Mouse (Mus musculus) heart, postnatal 0 days (tissue): ENCODE measurements at regions not wholly inside any gene's neighbourhood (a gene's known extent, or its start where the extent isn't known, plus 50 kb on each side); places are given as distances from the start of the nearest gene placed in this dataset.

Source experiments
- ATAC-seq: fragments of 200-750 bp; cut with Nextera tagmentation; 2 replicates; pipeline ENCODE4 v1.8.0; 2017; ENCODE audit warnings: low read depth, moderate number of reproducible peaks, moderate library complexity; ENCODE audit not compliant: insufficient read depth
- DNase-seq: peaks from one replicate; pipeline ENCODE4 v3.0.0-alpha.2; 2016; ENCODE audit warnings: low spot score
- H3K27ac ChIP-seq: fragments of 300-500 bp; sonication (generic); 2 replicates; pipeline ENCODE4 v1.5.1; 2014; ENCODE audit warnings: low read depth, mild to moderate bottlenecking
- H3K27me3 ChIP-seq: fragments of 300-500 bp; sonication (generic); 2 replicates; pipeline ENCODE4 v1.6.1; 2014; ENCODE audit warnings: low read length, mixed read lengths; ENCODE audit not compliant: control insufficient read depth, insufficient read depth
- H3K36me3 ChIP-seq: fragments of 300-500 bp; sonication (generic); replicated peaks from 2 replicates; pipeline ENCODE4 v1.6.1; 2014; ENCODE audit warnings: low read length, mixed read lengths; ENCODE audit not compliant: control insufficient read depth, insufficient read depth
- H3K4me1 ChIP-seq: fragments of 300-500 bp; sonication (generic); 2 replicates; pipeline ENCODE4 v1.6.1; 2014; ENCODE audit warnings: antibody characterized with exemption; ENCODE audit not compliant: control insufficient read depth, insufficient read depth
- H3K4me2 ChIP-seq: fragments of 300-500 bp; sonication (generic); 2 replicates; pipeline ENCODE4 v1.6.1; 2014; ENCODE audit warnings: low read depth, mild to moderate bottlenecking, low read length, moderate library complexity
- H3K4me3 ChIP-seq: fragments of 300-500 bp; sonication (generic); 2 replicates; pipeline ENCODE4 v1.5.1; 2014; ENCODE audit warnings: low read depth, low read length
- H3K9ac ChIP-seq: fragments of 300-500 bp; sonication (generic); replicated peaks from 2 replicates; pipeline ENCODE4 v1.6.1; 2014; ENCODE audit warnings: low read depth, low read length, mixed read lengths
- H3K9me3 ChIP-seq: fragments of 300-500 bp; sonication (generic); replicated peaks from 2 replicates; pipeline ENCODE4 v1.6.1; 2016; ENCODE audit warnings: low read length; ENCODE audit not compliant: control insufficient read depth
- CTCF ChIP-seq: IDR thresholded peaks from 2 replicates; pipeline ENCODE4 v1.5.1; 2016; ENCODE audit warnings: antibody characterized with exemption, control low read depth, low read depth
- EP300 ChIP-seq: IDR thresholded peaks from 2 replicates; pipeline ENCODE4 v1.6.1; 2016; ENCODE audit warnings: antibody characterized with exemption, low read depth
- WGBS: fragments of 180-500 bp; shearing (Covaris S2); extraction: QIAGEN DNeasy Blood & Tissue Kit; methylation state at CpG from one replicate; pipeline ENCODE4 v1.1.7; 2014; 5-methylcytosine and 5-hydroxymethylcytosine counted together

- H3K9ac ChIP-seq: no peak overlapping the region
- H3K27me3 ChIP-seq: no peaks in the 10 kb centered on the region
- no peak for ATAC-seq
- no peak overlapping the region for H3K4me3 ChIP-seq
- no peak for DNase-seq
- no peaks in the 10 kb centered on the region for H3K4me1 ChIP-seq
- H3K9me3 ChIP-seq: no peaks in the 10 kb centered on the region
- H3K36me3 ChIP-seq: no peaks in the 10 kb centered on the region
- no peak overlapping the region for H3K4me2 ChIP-seq
- H3K27ac ChIP-seq: no peak overlapping the region
- WGBS: 57% methylated on average over 2 of the region's 2 CpGs
- TF ChIP-seq CTCF (no peak), EP300 (no peak)
These were observed 530.1 kb upstream of the Marcks start for GRCm38 (mm10) chr10:37668827-37669226.

DNA sequence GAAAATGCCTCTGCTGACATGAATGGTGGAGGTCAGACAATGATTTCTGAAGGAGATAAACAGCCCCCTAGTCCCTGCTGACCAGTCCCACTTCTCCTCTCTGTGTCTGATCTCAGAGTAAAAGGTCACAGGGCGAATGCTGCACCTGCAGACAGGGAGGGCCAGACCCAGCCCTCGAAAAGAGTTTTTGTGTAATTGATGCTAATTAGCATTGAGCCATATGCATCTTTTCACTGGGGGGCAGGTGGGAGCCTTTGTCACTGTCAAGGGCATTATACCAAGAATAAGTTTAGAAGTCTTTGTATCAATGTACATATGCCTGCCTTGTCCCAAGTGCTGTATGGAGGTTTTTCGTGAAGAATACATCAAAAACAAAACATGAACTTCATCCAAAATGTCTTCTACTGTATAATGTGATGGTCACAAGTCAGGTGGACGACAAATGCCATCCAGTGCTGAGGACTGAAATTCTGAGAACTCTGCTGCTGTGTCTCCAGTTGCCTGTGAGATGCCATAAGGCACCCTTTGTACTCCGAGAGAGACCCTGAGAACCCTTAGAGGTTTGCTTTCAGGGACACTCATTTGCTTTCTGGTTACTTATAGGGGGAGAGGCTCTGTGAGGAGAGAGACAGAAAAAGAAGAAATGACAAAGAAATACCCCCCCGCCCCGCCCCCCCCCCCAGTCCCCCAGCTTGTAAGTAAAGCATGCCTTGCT is 528.5 kb upstream of the Marcks start:
- TF ChIP-seq EP300: no peak
- TF ChIP-seq CTCF: no peak
- ATAC-seq (no peak), DNase-seq (no peak)
- WGBS: 74% methylated on average over 7 of the region's 7 CpGs
- H3K9me3 ChIP-seq: no peaks in the 10 kb centered on the region
- no peak overlapping the region for H3K9ac ChIP-seq
- no peaks in the 10 kb centered on the region for H3K4me1 ChIP-seq
- H3K27ac ChIP-seq: no peak overlapping the region
- no peak overlapping the region for H3K4me3 ChIP-seq
- H3K36me3 ChIP-seq: no peaks in the 10 kb centered on the region
- no peaks in the 10 kb centered on the region for H3K27me3 ChIP-seq
- H3K4me2 ChIP-seq: no peak overlapping the region

- Histone ChIP-seq H3K27ac (no peak overlapping the region), H3K4me2 (no peak overlapping the region), H3K27me3 (no peaks in the 10 kb centered on the region), H3K4me3 (no peak overlapping the region), H3K36me3 (no peaks in the 10 kb centered on the region), H3K9ac (no peak overlapping the region), H3K4me1 (no peaks in the 10 kb centered on the region), H3K9me3 (no peaks in the 10 kb centered on the region)
- WGBS: 87% methylated on average over 2 of the region's 2 CpGs
- TF ChIP-seq CTCF (no peak), EP300 (no peak)
- no peak for ATAC-seq
- no peak for DNase-seq
These were observed 527.8 kb upstream of the Marcks start for GRCm38 (mm10) chr10:37666535-37666934.

- Histone ChIP-seq H3K4me3 (no peak overlapping the region), H3K36me3 (no peaks in the 10 kb centered on the region), H3K4me2 (no peak overlapping the region), H3K9ac (no peak overlapping the region), H3K27me3 (0 out of 2 replicates have a peak, but pooled peaks cover 3% of the 10 kb centered on the region), H3K27ac (no peak overlapping the region), H3K4me1 (no peaks in the 10 kb centered on the region), H3K9me3 (no peaks in the 10 kb centered on the region)
- TF ChIP-seq EP300 (no peak), CTCF (no peak)
- 60% methylated on average over 7 of the region's 7 CpGs for WGBS
- DNase-seq (no peak), ATAC-seq (no peak)
These were observed 498.4 kb upstream of the Marcks start for GRCm38 (mm10) chr10:37637001-37637562.

- no peak for DNase-seq
- H3K27me3 ChIP-seq: 0 out of 2 replicates have a peak, but pooled peaks cover 3% of the 10 kb centered on the region
- H3K4me2 ChIP-seq: no peak overlapping the region
- H3K27ac ChIP-seq: no peak overlapping the region
- no peak overlapping the region for H3K4me3 ChIP-seq
- H3K9ac ChIP-seq: no peak overlapping the region
- 77% methylated on average over 4 of the region's 4 CpGs for WGBS
- TF ChIP-seq CTCF (no peak), EP300 (no peak)
- H3K4me1 ChIP-seq: no peaks in the 10 kb centered on the region
- no peaks in the 10 kb centered on the region for H3K9me3 ChIP-seq
- H3K36me3 ChIP-seq: no peaks in the 10 kb centered on the region
- no peak for ATAC-seq
These were observed 497.7 kb upstream of the Marcks start for GRCm38 (mm10) chr10:37636421-37636820.

- no peak for ATAC-seq
- 89% methylated on average over 1 of the region's 1 CpGs for WGBS
These were observed 491.7 kb upstream of the Marcks start for GRCm38 (mm10) chr10:37630403-37630802.

More at GRCm38 (mm10) chr10:37630403-37630802, 491.7 kb upstream of the Marcks start:
- H3K9me3 ChIP-seq: no peaks in the 10 kb centered on the region
- H3K9ac ChIP-seq: no peak overlapping the region
- no peak overlapping the region for H3K27ac ChIP-seq
- H3K4me3 ChIP-seq: no peak overlapping the region
- no peaks in the 10 kb centered on the region for H3K4me1 ChIP-seq
- TF ChIP-seq CTCF (no peak), EP300 (no peak)
- no peak overlapping the region for H3K4me2 ChIP-seq
- H3K27me3 ChIP-seq: peaks cover 23% of the 10 kb centered on the region; the same call in 1 of the 2 replicates
- no peaks in the 10 kb centered on the region for H3K36me3 ChIP-seq
- DNase-seq: no peak
